Mouse (Mus musculus) kidney, embryonic 15.5 days (tissue): ENCODE measurements around the gene Fam172a. TPM values are rescaled to one million over a fixed set of nuclear protein-coding genes. Genes with fewer than 3 reads are reported as not detected.

Experiments used
- ATAC-seq: fragments of 200-750 bp; cut with Nextera tagmentation; replicated peaks from 2 replicates; pipeline ENCODE4 v1.8.0; 2017; ENCODE audit warnings: moderate TSS enrichment; ENCODE audit not compliant: low FRiP score
- H3K27ac ChIP-seq: fragments of 300-500 bp; sonication (generic); 2 replicates; pipeline ENCODE4 v1.5.1; 2015; ENCODE audit warnings: mild to moderate bottlenecking, inconsistent platforms
- H3K27me3 ChIP-seq: fragments of 300-500 bp; sonication (generic); 2 replicates; pipeline ENCODE4 v1.6.1; 2015; ENCODE audit warnings: inconsistent platforms
- H3K36me3 ChIP-seq: fragments of 300-500 bp; sonication (generic); 2 replicates; pipeline ENCODE4 v1.6.1; 2015; ENCODE audit warnings: inconsistent platforms
- H3K4me1 ChIP-seq: fragments of 300-500 bp; sonication (generic); 2 replicates; pipeline ENCODE4 v1.6.1; 2015; ENCODE audit warnings: inconsistent platforms
- H3K4me2 ChIP-seq: fragments of 300-500 bp; sonication (generic); 2 replicates; pipeline ENCODE4 v1.6.1; 2015; ENCODE audit warnings: moderate library complexity, mild to moderate bottlenecking, inconsistent platforms
- H3K4me3 ChIP-seq: fragments of 300-500 bp; sonication (generic); replicated peaks from 2 replicates; pipeline ENCODE4 v1.5.1; 2015; ENCODE audit warnings: mild to moderate bottlenecking, inconsistent platforms
- H3K9ac ChIP-seq: fragments of 300-500 bp; sonication (generic); 2 replicates; pipeline ENCODE4 v1.6.1; 2015; ENCODE audit warnings: mild to moderate bottlenecking, inconsistent platforms
- H3K9me3 ChIP-seq: fragments of 300-500 bp; sonication (generic); replicated peaks from 2 replicates; pipeline ENCODE4 v1.6.1; 2016; ENCODE audit warnings: inconsistent platforms
- WGBS: fragments of 180-500 bp; shearing (Covaris S2); methylation state at CpG from one replicate; pipeline ENCODE4 v1.1.7; 2015; ENCODE audit warnings: mixed read lengths; 5-methylcytosine and 5-hydroxymethylcytosine counted together
- polyA plus RNA-seq: library from polyadenylated mRNA; unstranded; fragments of >200 nt; fragmentation: Nextera tagmentation; extraction: Ambion mirVana; gene quantifications from 2 replicates; pipeline ENCODE4 v1.2.1, GENCODE M21; 2015

Gene Fam172a
- polyA plus RNA-seq, 1 experiment from 2014 or later = 27.2 TPM

- no peaks in the 10 kb centered on the region for H3K27me3 ChIP-seq
- 60% methylated on average over 2 of the region's 2 CpGs for WGBS
- no peak overlapping the region for H3K27ac ChIP-seq
- ATAC-seq = no peak
- H3K9me3 ChIP-seq = no peaks in the 10 kb centered on the region
- no peaks in the 10 kb centered on the region for H3K36me3 ChIP-seq
- H3K4me1 ChIP-seq = no peaks in the 10 kb centered on the region
- H3K4me3 ChIP-seq = no peak overlapping the region
- no peak overlapping the region for H3K4me2 ChIP-seq
- H3K9ac ChIP-seq = no peak overlapping the region
These were observed 166.5 kb downstream of the Fam172a start for GRCm38 (mm10) chr13:77868314-77868713.

- no peaks in the 10 kb centered on the region for H3K9me3 ChIP-seq
- H3K4me1 ChIP-seq = no peaks in the 10 kb centered on the region
- no peak overlapping the region for H3K9ac ChIP-seq
- H3K4me3 ChIP-seq = no peak overlapping the region
- WGBS = 86% methylated on average over 4 of the region's 4 CpGs
- ATAC-seq = no peak
- no peak overlapping the region for H3K4me2 ChIP-seq
- no peak overlapping the region for H3K27ac ChIP-seq
- no peaks in the 10 kb centered on the region for H3K36me3 ChIP-seq
- H3K27me3 ChIP-seq = no peaks in the 10 kb centered on the region
These were observed 176.3 kb downstream of the Fam172a start for GRCm38 (mm10) chr13:77878120-77878519.

- H3K9me3 ChIP-seq = no peaks in the 10 kb centered on the region
- H3K27ac ChIP-seq = no peak overlapping the region
- no peak overlapping the region for H3K4me2 ChIP-seq
- H3K9ac ChIP-seq = no peak overlapping the region
- H3K4me1 ChIP-seq = no peaks in the 10 kb centered on the region
- H3K27me3 ChIP-seq = no peaks in the 10 kb centered on the region
- H3K4me3 ChIP-seq = no peak overlapping the region
- 87% methylated on average over 3 of the region's 3 CpGs for WGBS
- ATAC-seq = no peak
- no peaks in the 10 kb centered on the region for H3K36me3 ChIP-seq
These were observed 176.7 kb downstream of the Fam172a start for GRCm38 (mm10) chr13:77878545-77878944.

GRCm38 (mm10) chr13:77897619-77898018, 195.8 kb downstream of the Fam172a start:
- H3K9ac ChIP-seq = no peak overlapping the region
- H3K4me1 ChIP-seq = peaks cover 7% of the 10 kb centered on the region; the same call in 1 of the 2 replicates
- H3K9me3 ChIP-seq = no peaks in the 10 kb centered on the region
- H3K27me3 ChIP-seq = no peaks in the 10 kb centered on the region
- H3K27ac ChIP-seq = no peak overlapping the region
- no peak for ATAC-seq
- no peaks in the 10 kb centered on the region for H3K36me3 ChIP-seq
- no peak overlapping the region for H3K4me2 ChIP-seq
- no peak overlapping the region for H3K4me3 ChIP-seq
- 48% methylated on average over 2 of the region's 2 CpGs for WGBS

- Histone ChIP-seq H3K27ac (no peak overlapping the region), H3K4me1 (peaks cover 7% of the 10 kb centered on the region; the same call in 1 of the 2 replicates), H3K36me3 (0 out of 2 replicates have a peak, but pooled peaks cover 2% of the 10 kb centered on the region), H3K9me3 (no peaks in the 10 kb centered on the region), H3K4me3 (no peak overlapping the region), H3K27me3 (no peaks in the 10 kb centered on the region), H3K4me2 (no peak overlapping the region), H3K9ac (no peak overlapping the region)
- ATAC-seq = peak; percentile 37; the same call in 1 of the 2 replicates
- 38% methylated on average over 6 of the region's 6 CpGs for WGBS
These were observed 196.4 kb downstream of the Fam172a start for GRCm38 (mm10) chr13:77898066-77898796.

GRCm38 (mm10) chr13:77899725-77900124, 197.9 kb downstream of the Fam172a start:
- H3K9me3 ChIP-seq = no peaks in the 10 kb centered on the region
- no peak overlapping the region for H3K9ac ChIP-seq
- no peak for ATAC-seq
- no peaks in the 10 kb centered on the region for H3K27me3 ChIP-seq
- peaks cover 2% of the 10 kb centered on the region; the same call in 1 of the 2 replicates for H3K4me1 ChIP-seq
- 0 out of 2 replicates have a peak, but pooled peaks cover 3% of the 10 kb centered on the region for H3K36me3 ChIP-seq
- H3K4me2 ChIP-seq = no peak overlapping the region
- H3K27ac ChIP-seq = no peak overlapping the region
- H3K4me3 ChIP-seq = no peak overlapping the region
- 56% methylated on average over 1 of the region's 1 CpGs for WGBS

GRCm38 (mm10) chr13:77900843-77901242, 199.0 kb downstream of the Fam172a start:
- Histone ChIP-seq H3K27me3 (no peaks in the 10 kb centered on the region), H3K4me1 (peaks cover 2% of the 10 kb centered on the region; the same call in 1 of the 2 replicates), H3K27ac (peak overlapping the region; percentile 51; the same call in 1 of the 2 replicates), H3K9me3 (no peaks in the 10 kb centered on the region), H3K9ac (no peak overlapping the region), H3K36me3 (0 out of 2 replicates have a peak, but pooled peaks cover 3% of the 10 kb centered on the region), H3K4me3 (no peak overlapping the region), H3K4me2 (no peak overlapping the region)
- peak; percentile 98 for ATAC-seq

- no peak overlapping the region for H3K9ac ChIP-seq
- no peaks in the 10 kb centered on the region for H3K36me3 ChIP-seq
- no peaks in the 10 kb centered on the region for H3K9me3 ChIP-seq
- no peaks in the 10 kb centered on the region for H3K4me1 ChIP-seq
- no peak overlapping the region for H3K27ac ChIP-seq
- no peak overlapping the region for H3K4me3 ChIP-seq
- 88% methylated on average over 2 of the region's 2 CpGs for WGBS
- H3K27me3 ChIP-seq = no peaks in the 10 kb centered on the region
- ATAC-seq = no peak
- H3K4me2 ChIP-seq = no peak overlapping the region
These were observed 207.4 kb downstream of the Fam172a start for GRCm38 (mm10) chr13:77909184-77909583.

- H3K4me2 ChIP-seq = no peak overlapping the region
- H3K4me3 ChIP-seq = no peak overlapping the region
- no peak for ATAC-seq
- H3K9ac ChIP-seq = no peak overlapping the region
- no peaks in the 10 kb centered on the region for H3K27me3 ChIP-seq
- 80% methylated on average over 2 of the region's 2 CpGs for WGBS
- H3K27ac ChIP-seq = no peak overlapping the region
- no peaks in the 10 kb centered on the region for H3K9me3 ChIP-seq
- no peaks in the 10 kb centered on the region for H3K4me1 ChIP-seq
- no peaks in the 10 kb centered on the region for H3K36me3 ChIP-seq
These were observed 221.0 kb downstream of the Fam172a start for GRCm38 (mm10) chr13:77922834-77923233.

- Histone ChIP-seq H3K27me3 (no peaks in the 10 kb centered on the region), H3K36me3 (no peaks in the 10 kb centered on the region), H3K27ac (no peak overlapping the region), H3K9me3 (no peaks in the 10 kb centered on the region), H3K9ac (no peak overlapping the region), H3K4me1 (no peaks in the 10 kb centered on the region), H3K4me2 (no peak overlapping the region), H3K4me3 (no peak overlapping the region)
- WGBS = 0% methylated on average over 1 of the region's 1 CpGs
- no peak for ATAC-seq
These were observed 255.8 kb downstream of the Fam172a start for GRCm38 (mm10) chr13:77957611-77958010.

- Histone ChIP-seq H3K4me2 (no peak overlapping the region), H3K4me1 (no peaks in the 10 kb centered on the region), H3K36me3 (no peaks in the 10 kb centered on the region), H3K27me3 (no peaks in the 10 kb centered on the region), H3K9ac (no peak overlapping the region), H3K27ac (no peak overlapping the region), H3K9me3 (no peaks in the 10 kb centered on the region), H3K4me3 (no peak overlapping the region)
- 93% methylated on average over 4 of the region's 4 CpGs for WGBS
- ATAC-seq = no peak
These were observed 257.9 kb downstream of the Fam172a start for GRCm38 (mm10) chr13:77959493-77960272.

- Histone ChIP-seq H3K4me2 (no peak overlapping the region), H3K9ac (no peak overlapping the region), H3K9me3 (no peaks in the 10 kb centered on the region), H3K27ac (no peak overlapping the region), H3K4me3 (no peak overlapping the region), H3K36me3 (no peaks in the 10 kb centered on the region), H3K4me1 (no peaks in the 10 kb centered on the region), H3K27me3 (no peaks in the 10 kb centered on the region)
- WGBS = 73% methylated on average over 3 of the region's 3 CpGs
- no peak for ATAC-seq
These were observed 274.4 kb downstream of the Fam172a start for GRCm38 (mm10) chr13:77976248-77976647.
